Mouse (Mus musculus): Measurements from ENCODE around the gene Spam1.

The Spam1 gene

GRCm38 (mm10) chr6:24790888-24791287 lies at the start of gene Spam1:
Gene Spam1, plus strand, starts transcription at chr6:24791188.
- DNase-seq (ENCODE audit: low read depth) = no peak

DNA sequence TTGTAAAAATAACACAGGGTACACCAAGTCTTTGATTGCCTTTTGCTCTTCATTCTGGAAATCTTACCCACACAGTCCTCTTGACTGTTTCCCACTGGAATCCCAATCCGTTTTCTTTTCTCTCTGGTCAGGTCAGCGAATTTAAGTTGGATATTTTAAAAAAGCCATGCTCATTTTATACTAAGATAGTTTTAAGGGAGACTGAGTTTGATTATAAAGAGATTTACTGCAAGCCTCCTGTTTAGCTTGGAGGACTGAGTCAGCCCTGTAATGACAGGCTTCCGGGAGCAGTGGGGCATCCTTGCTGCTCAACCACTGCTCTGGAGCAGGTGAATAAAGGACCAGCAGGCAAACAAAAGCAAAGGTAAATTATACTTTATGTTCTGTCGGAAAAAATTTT lies 43.0 kb upstream of the Spam1 start, which contains the start of gene Hyal4:
Hyal4 (plus strand) TSS at position 301 of the 400 bp plus-strand sequence.
- no peak for DNase-seq (ENCODE audit: low read depth)

DNA sequence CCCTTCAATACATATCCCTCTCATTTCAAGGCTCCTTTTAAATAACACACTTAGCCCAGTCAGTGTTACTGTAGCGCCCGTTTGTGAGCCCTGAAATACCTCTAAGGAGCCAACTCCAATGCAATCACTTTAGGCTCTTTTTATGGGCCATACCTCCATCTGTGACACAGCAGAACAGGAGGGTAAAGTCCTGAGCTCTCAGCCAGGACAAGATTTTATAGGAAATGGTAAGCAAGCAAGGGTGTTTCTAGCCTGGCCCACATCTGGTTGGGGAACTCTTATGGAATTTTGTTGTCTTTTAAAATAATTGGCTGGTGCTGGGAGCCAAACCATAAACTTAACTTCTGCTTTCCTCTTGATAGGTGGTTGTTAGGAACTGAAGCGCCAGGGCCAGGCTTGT lies 31.7 kb upstream of the Spam1 start:
- no peak for DNase-seq (ENCODE audit: low read depth)

DNA sequence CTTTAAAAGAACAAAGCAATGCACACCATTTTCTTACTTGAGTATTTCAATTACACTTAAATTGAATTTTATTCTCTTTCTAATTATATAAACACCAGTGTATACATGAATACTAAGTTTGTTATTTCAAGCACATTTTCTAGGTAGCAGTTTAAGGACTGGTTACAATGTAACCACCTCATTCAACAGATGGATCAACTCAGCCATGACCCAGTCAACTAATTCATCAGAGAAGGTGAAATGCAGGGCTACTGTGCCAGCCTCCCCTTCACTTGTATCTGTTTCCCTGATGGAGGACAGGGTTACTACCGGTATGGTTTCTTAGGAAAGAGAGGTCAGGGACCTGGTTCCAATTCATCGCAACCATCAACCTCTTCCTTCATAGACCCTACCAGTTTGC lies 24.7 kb upstream of the Spam1 start:
- no peak for DNase-seq (ENCODE audit: low read depth)

DNA sequence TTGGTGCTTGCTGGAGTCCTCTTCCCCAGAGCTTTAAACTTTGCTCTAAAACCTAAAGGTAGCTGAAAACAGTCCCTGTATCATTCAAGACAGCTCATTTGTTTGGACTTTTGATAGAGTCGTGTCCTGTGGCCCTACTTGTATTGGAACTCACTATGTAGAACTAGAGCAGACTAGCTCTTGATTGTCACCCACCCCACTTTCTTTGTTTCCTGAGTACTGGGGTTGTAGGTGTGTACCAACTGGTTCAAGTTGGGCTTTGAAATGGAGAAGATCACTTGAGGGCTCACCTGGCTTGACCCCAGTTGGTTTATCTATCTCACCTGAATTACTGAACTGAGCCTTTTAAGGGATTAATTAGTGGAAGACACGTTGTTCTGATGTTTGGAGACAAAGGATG lies 11.8 kb upstream of the Spam1 start:
- no peak for DNase-seq (ENCODE audit: low read depth)

GRCm38 (mm10) chr6:24822070-24822469 lies 31.1 kb downstream of the Spam1 start:
- no peak for DNase-seq (ENCODE audit: low read depth)
